Mouse (Mus musculus): ENCODE data around the gene March4.

March4 gene

GRCm38 (mm10) chr1:72399720-72400401, 136.9 kb downstream of the March4 start:
- DNase-seq (ENCODE audit: low read depth, low spot score), result no peak

GRCm38 (mm10) chr1:72390420-72390819, 146.3 kb downstream of the March4 start:
- DNase-seq (ENCODE audit: low read depth, low spot score), result no peak

DNA sequence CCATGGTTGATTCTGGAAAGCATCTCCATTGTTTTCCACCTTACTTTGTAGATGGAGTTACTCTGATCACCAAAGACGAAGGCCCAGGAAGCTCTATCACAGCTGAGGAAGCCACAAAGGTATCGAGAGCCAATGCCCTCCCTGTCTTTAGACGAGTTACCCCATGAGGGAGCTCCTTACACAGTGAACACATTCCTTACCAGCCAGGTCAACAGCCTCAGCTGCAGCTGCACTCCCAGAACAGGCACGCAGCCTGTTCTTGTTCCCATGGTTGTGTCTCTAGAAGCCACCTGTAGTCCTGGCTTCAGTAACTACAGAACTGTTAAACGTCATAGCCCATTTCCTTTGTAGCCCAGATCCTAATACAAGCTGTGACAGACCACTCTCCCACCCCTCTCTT, 153.1 kb downstream of the March4 start:
- no peak for DNase-seq (ENCODE audit: low read depth, low spot score)

GRCm38 (mm10) chr1:72383056-72383455, 153.7 kb downstream of the March4 start:
- no peak for DNase-seq (ENCODE audit: low read depth, low spot score)

GRCm38 (mm10) chr1:72380544-72380943, 156.2 kb downstream of the March4 start:
- DNase-seq (ENCODE audit: low read depth, low spot score), result no peak

GRCm38 (mm10) chr1:72379752-72380353, 156.9 kb downstream of the March4 start:
- DNase-seq (ENCODE audit: low read depth, low spot score), result no peak

DNA sequence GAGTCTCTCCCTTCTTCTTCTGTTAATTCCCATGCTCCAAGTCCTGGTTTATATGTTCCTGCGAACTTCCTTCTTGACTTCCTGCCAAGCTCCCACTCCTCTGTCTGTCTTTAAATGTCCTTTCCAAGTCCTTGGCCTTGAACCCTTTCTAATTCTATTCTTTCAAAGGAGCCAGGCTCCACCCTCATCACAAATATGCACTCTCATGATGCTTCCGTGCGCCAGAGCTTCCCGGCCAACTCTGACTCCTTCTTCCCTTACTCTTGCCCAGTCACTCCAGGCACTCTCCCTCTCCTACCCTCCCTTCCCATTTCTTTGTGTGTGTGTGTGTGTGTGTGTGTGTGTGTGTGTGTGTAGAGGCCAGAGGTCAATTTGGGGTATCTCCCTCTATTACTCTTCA, 158.6 kb downstream of the March4 start:
- DNase-seq (ENCODE audit: low read depth, low spot score), result no peak

Data from brain, embryonic 18.5 days (tissue).